Mouse (Mus musculus) urinary bladder, postnatal 0 days (tissue): ENCODE results near the gene Mrgprx1. TPM values are rescaled to one million over a fixed set of nuclear protein-coding genes. Genes with fewer than 3 reads are reported as not detected.

Source experiments
- polyA plus RNA-seq: library from polyadenylated mRNA; unstranded; fragments of >200 nt; fragmentation: Nextera tagmentation; extraction: Ambion mirVana; gene quantifications from 2 replicates; pipeline ENCODE4 v1.2.1, GENCODE M21; 2015

The Mrgprx1 gene
- not detected in 2 replicates for polyA plus RNA-seq

GRCm38 (mm10) chr7:48027497-48027896, at the start of gene Mrgprx1:
Gene Mrgprx1 (minus strand): TSS chr7:48027597.

DNA sequence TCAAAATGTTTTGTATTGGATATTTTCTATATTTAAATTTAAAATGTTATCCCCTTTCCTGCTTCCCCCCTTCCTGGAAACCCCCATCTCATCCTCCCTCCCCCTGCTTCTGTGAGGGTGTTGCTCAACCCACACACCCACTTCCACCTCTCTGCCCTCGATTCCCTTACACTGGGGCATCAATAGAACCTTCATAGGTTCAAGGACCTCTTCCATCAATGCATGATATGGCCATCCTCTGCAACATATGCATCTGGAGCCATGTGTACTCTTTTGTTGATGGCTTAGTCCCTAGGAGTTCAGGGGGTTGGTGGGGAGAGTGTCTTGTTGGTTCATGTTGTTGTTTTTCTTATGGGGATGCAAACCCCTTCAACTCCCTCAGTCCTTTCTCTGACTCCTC, 45.4 kb downstream of the Mrgprx1 start, which contains the start of gene Mrgpra4:
TSS of gene Mrgpra4 (minus strand) at position 101 of the 400 bp plus-strand sequence.

Other genes with a start within 250 kb of the Mrgprx1 start
- not detected in 2 replicates for gene Mrgpra4, start 45.5 kb downstream of the Mrgprx1 start, polyA plus RNA-seq
- gene Mrgprb5, start 141.4 kb upstream of the Mrgprx1 start, polyA plus RNA-seq = not detected in 2 replicates
- gene Mrgprb4, start 171.7 kb upstream of the Mrgprx1 start, polyA plus RNA-seq = not detected in 2 replicates